Mouse (Mus musculus) midbrain, embryonic 12.5 days (tissue): Measurements from ENCODE around the gene Tinagl1. TPM values are rescaled to one million over a fixed set of nuclear protein-coding genes. Genes with fewer than 3 reads are reported as not detected.

Experiments
- ATAC-seq: fragments of 200-750 bp; cut with Nextera tagmentation; 2 replicates; pipeline ENCODE4 v1.8.0; 2017; ENCODE audit warnings: low read depth, moderate TSS enrichment, moderate library complexity; ENCODE audit not compliant: low FRiP score
- H3K27ac ChIP-seq: fragments of 300-500 bp; sonication (generic); replicated peaks from 2 replicates; pipeline ENCODE4 v1.5.1; 2016; ENCODE audit warnings: mild to moderate bottlenecking
- H3K27me3 ChIP-seq: fragments of 300-500 bp; sonication (generic); 2 replicates; pipeline ENCODE4 v1.6.1; 2016; ENCODE audit warnings: mild to moderate bottlenecking
- H3K36me3 ChIP-seq: fragments of 300-500 bp; sonication (generic); 2 replicates; pipeline ENCODE4 v1.6.1; 2016
- H3K4me1 ChIP-seq: fragments of 300-500 bp; sonication (generic); 2 replicates; pipeline ENCODE4 v1.6.1; 2016
- H3K4me2 ChIP-seq: fragments of 300-500 bp; sonication (generic); replicated peaks from 2 replicates; pipeline ENCODE4 v1.6.1; 2016; ENCODE audit warnings: mild to moderate bottlenecking, moderate library complexity
- H3K4me3 ChIP-seq: fragments of 300-500 bp; sonication (generic); 2 replicates; pipeline ENCODE4 v1.5.1; 2016; ENCODE audit warnings: mild to moderate bottlenecking
- H3K9ac ChIP-seq: fragments of 300-500 bp; sonication (generic); replicated peaks from 2 replicates; pipeline ENCODE4 v1.6.1; 2016; ENCODE audit warnings: mild to moderate bottlenecking, moderate library complexity
- H3K9me3 ChIP-seq: fragments of 300-500 bp; sonication (generic); 2 replicates; pipeline ENCODE4 v1.6.1; 2016; ENCODE audit warnings: mild to moderate bottlenecking
- WGBS: fragments of 180-500 bp; shearing (Covaris S2); methylation state at CpG from one replicate; pipeline ENCODE4 v1.1.7; 2016; 5-methylcytosine and 5-hydroxymethylcytosine counted together
- polyA plus RNA-seq: library from polyadenylated mRNA; unstranded; fragments of >200 nt; fragmentation: Nextera tagmentation; extraction: Ambion mirVana; gene quantifications from 2 replicates; pipeline ENCODE4 v1.2.1, GENCODE M21; 2016

Tinagl1 gene
- polyA plus RNA-seq, 1 experiment from 2014 or later, result 7.9 TPM

GRCm38 (mm10) chr4:130192266-130192665, 17.3 kb upstream of the Tinagl1 start:
- Histone ChIP-seq H3K9me3 (no peaks in the 10 kb centered on the region), H3K4me3 (no peak overlapping the region), H3K27ac (no peak overlapping the region), H3K4me2 (no peak overlapping the region), H3K36me3 (no peaks in the 10 kb centered on the region), H3K27me3 (0 out of 2 replicates have a peak, but pooled peaks cover 5% of the 10 kb centered on the region), H3K9ac (no peak overlapping the region), H3K4me1 (0 out of 2 replicates have a peak, but pooled peaks cover 5% of the 10 kb centered on the region)
- 73% methylated on average over 9 of the region's 9 CpGs for WGBS
- ATAC-seq, result no peak

GRCm38 (mm10) chr4:130189606-130190005, 14.7 kb upstream of the Tinagl1 start:
- Histone ChIP-seq H3K27ac (no peak overlapping the region), H3K4me1 (no peaks in the 10 kb centered on the region), H3K27me3 (0 out of 2 replicates have a peak, but pooled peaks cover 5% of the 10 kb centered on the region), H3K9me3 (no peaks in the 10 kb centered on the region), H3K4me3 (no peak overlapping the region), H3K36me3 (no peaks in the 10 kb centered on the region), H3K9ac (no peak overlapping the region), H3K4me2 (no peak overlapping the region)
- no peak for ATAC-seq
- WGBS, result 71% methylated on average over 7 of the region's 7 CpGs

GRCm38 (mm10) chr4:130188806-130189297, 13.9 kb upstream of the Tinagl1 start:
- H3K36me3 ChIP-seq, result no peaks in the 10 kb centered on the region
- 4% methylated on average over 13 of the region's 13 CpGs for WGBS
- H3K4me2 ChIP-seq, result peak overlapping the region; percentile 32
- no peak overlapping the region for H3K9ac ChIP-seq
- ATAC-seq, result peak; percentile 47; the same call in 1 of the 2 replicates
- H3K4me1 ChIP-seq, result no peaks in the 10 kb centered on the region
- H3K4me3 ChIP-seq, result no peak overlapping the region
- H3K27ac ChIP-seq, result no peak overlapping the region
- peaks cover 10% of the 10 kb centered on the region; the same call in 1 of the 2 replicates for H3K27me3 ChIP-seq
- no peaks in the 10 kb centered on the region for H3K9me3 ChIP-seq

DNA sequence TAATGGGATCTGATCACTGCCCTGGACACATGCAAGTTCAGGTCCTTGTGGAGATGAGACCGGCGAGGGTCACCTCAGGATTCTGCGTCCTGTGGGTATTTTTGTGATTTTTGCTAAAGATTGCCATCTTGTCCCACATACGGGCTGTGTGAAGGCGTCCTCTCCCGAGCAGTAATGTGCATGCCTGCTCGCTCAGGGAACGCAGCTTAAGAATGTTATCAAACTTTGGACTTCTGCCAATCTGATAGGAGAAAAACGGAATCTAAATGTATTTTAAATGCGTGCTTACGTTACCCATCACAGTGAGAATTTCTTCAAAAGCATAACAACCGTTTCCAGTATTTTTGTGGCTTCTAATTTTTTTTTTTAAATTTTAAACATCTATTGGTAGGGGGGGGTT, 12.0 kb upstream of the Tinagl1 start:
- no peak overlapping the region for H3K9ac ChIP-seq
- no peaks in the 10 kb centered on the region for H3K9me3 ChIP-seq
- H3K4me1 ChIP-seq, result no peaks in the 10 kb centered on the region
- H3K27me3 ChIP-seq, result peaks cover 11% of the 10 kb centered on the region; the same call in 1 of the 2 replicates
- H3K36me3 ChIP-seq, result no peaks in the 10 kb centered on the region
- no peak overlapping the region for H3K4me3 ChIP-seq
- no peak overlapping the region for H3K4me2 ChIP-seq
- no peak overlapping the region for H3K27ac ChIP-seq
- 89% methylated on average over 12 of the region's 12 CpGs for WGBS
- no peak for ATAC-seq

DNA sequence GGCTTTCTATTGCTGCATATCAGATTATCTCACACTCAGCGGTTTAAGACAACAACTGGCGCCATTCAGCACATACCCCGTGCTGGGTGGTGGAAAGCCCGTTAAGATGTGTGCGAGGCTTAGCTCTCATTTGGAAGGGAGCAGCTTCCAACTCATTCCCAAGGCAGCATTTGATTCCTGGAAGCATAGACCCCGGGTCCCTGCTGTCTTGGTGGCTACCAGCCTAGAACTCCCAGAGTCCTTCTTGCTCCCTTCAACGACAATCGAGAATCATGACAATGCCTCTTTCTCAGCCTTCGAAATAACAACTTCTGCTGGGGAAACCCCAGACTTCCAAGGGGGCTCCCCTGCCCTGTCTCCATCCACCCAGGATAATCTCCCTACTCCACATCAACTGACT, 11.5 kb upstream of the Tinagl1 start:
- ATAC-seq, result no peak
- H3K4me2 ChIP-seq, result no peak overlapping the region
- H3K4me1 ChIP-seq, result no peaks in the 10 kb centered on the region
- no peaks in the 10 kb centered on the region for H3K9me3 ChIP-seq
- 75% methylated on average over 9 of the region's 9 CpGs for WGBS
- H3K4me3 ChIP-seq, result no peak overlapping the region
- H3K9ac ChIP-seq, result no peak overlapping the region
- H3K36me3 ChIP-seq, result no peaks in the 10 kb centered on the region
- no peak overlapping the region for H3K27ac ChIP-seq
- peaks cover 11% of the 10 kb centered on the region; the same call in 1 of the 2 replicates for H3K27me3 ChIP-seq

DNA sequence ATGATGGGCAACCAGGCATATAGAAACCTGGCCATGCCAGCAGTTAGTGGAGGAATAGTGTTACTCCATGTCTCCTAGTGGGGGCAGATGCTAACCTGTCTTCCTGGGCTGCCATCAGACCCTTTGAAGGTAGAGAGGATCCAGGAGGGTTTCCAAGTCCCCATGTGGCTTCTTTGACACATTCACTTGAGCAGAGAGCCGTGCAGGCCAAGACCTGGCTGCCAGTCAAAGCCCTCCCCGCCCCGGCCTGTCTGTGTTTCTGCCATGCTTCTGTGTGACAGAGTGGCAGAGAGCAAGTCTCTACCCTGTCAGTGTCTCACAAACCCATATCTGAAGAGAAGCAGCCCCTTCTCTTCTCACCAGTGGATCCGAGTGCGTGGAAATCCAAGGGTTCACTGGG, 9.0 kb upstream of the Tinagl1 start:
- Histone ChIP-seq H3K36me3 (no peaks in the 10 kb centered on the region), H3K9me3 (no peaks in the 10 kb centered on the region), H3K4me2 (no peak overlapping the region), H3K9ac (no peak overlapping the region), H3K4me3 (no peak overlapping the region), H3K27me3 (peaks cover 5% of the 10 kb centered on the region; the same call in 1 of the 2 replicates), H3K4me1 (no peaks in the 10 kb centered on the region), H3K27ac (no peak overlapping the region)
- ATAC-seq, result no peak
- 89% methylated on average over 5 of the region's 5 CpGs for WGBS

- WGBS, result 72% methylated on average over 13 of the region's 13 CpGs
- Histone ChIP-seq H3K27me3 (peaks cover 5% of the 10 kb centered on the region; the same call in 1 of the 2 replicates), H3K4me2 (no peak overlapping the region), H3K27ac (no peak overlapping the region), H3K4me1 (no peaks in the 10 kb centered on the region), H3K36me3 (no peaks in the 10 kb centered on the region), H3K9ac (0 out of 2 replicates have a peak overlapping the region, but pooled peaks have one; percentile 21), H3K4me3 (no peak overlapping the region), H3K9me3 (no peaks in the 10 kb centered on the region)
- no peak for ATAC-seq
Observed at GRCm38 (mm10) chr4:130183023-130183422, 8.1 kb upstream of the Tinagl1 start.

GRCm38 (mm10) chr4:130181886-130182285, 7.0 kb upstream of the Tinagl1 start:
- Histone ChIP-seq H3K4me3 (no peak overlapping the region), H3K27ac (no peak overlapping the region), H3K27me3 (peaks cover 10% of the 10 kb centered on the region), H3K4me2 (no peak overlapping the region), H3K4me1 (no peaks in the 10 kb centered on the region), H3K36me3 (no peaks in the 10 kb centered on the region), H3K9ac (no peak overlapping the region), H3K9me3 (no peaks in the 10 kb centered on the region)
- 86% methylated on average over 4 of the region's 4 CpGs for WGBS
- ATAC-seq, result no peak

GRCm38 (mm10) chr4:130180909-130181602, 6.1 kb upstream of the Tinagl1 start:
- no peak for ATAC-seq
- WGBS, result 67% methylated on average over 7 of the region's 7 CpGs
- H3K9me3 ChIP-seq, result no peaks in the 10 kb centered on the region

DNA sequence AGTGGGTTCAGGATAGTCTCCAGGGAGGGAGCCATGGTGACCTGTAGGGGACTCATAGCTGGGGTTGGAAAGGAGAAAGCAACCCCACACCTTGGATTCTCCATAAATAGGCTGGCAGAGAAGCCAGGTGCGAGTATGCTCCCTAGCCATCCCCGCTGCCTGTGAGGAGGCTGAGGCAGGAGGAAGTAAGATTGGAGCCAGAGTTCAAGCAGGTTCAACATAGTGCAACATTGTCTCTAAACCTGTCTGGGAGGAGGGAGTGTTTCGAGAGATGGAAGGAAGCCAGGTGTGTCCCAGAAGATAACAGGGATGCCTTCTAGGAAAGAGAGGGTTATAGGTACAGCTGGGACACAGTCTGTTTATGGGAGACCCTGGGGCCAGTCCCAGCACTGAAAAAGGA, 5.0 kb upstream of the Tinagl1 start:
- no peak for ATAC-seq
- no peaks in the 10 kb centered on the region for H3K36me3 ChIP-seq
- no peak overlapping the region for H3K4me3 ChIP-seq
- no peak overlapping the region for H3K9ac ChIP-seq
- H3K27me3 ChIP-seq, result peaks cover 30% of the 10 kb centered on the region
- H3K4me1 ChIP-seq, result peaks cover 9% of the 10 kb centered on the region
- WGBS, result 90% methylated on average over 3 of the region's 3 CpGs
- H3K27ac ChIP-seq, result no peak overlapping the region
- H3K9me3 ChIP-seq, result no peaks in the 10 kb centered on the region
- no peak overlapping the region for H3K4me2 ChIP-seq

More at GRCm38 (mm10) chr4:130180909-130181602, 6.1 kb upstream of the Tinagl1 start:
- H3K4me3 ChIP-seq, result no peak overlapping the region
- H3K4me1 ChIP-seq, result no peaks in the 10 kb centered on the region
- H3K9ac ChIP-seq, result no peak overlapping the region
- no peak overlapping the region for H3K27ac ChIP-seq
- H3K27me3 ChIP-seq, result peaks cover 18% of the 10 kb centered on the region
- H3K36me3 ChIP-seq, result no peaks in the 10 kb centered on the region
- H3K4me2 ChIP-seq, result no peak overlapping the region

DNA sequence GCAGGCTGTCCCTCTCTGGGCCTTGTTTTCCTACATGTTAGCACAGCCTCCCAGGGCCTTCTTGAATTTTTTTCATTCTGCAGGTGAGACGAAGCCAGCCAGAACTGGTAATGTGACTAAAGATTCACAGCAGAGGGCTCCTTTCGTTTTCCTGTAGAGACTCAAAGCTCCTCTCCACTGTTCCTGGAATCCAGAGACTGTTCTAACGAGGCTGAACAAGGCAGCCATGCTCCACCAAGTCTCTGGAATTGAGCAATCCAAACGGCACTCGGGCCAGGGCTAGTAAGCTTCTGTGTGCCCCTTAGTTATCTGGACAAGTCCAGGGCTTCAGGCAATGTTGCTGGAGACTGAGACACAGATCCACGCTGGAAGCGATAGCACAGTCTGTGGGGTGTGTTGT, 2.6 kb upstream of the Tinagl1 start:
- Histone ChIP-seq H3K9ac (no peak overlapping the region), H3K4me1 (peaks cover 15% of the 10 kb centered on the region), H3K4me3 (no peak overlapping the region), H3K27me3 (peaks cover 47% of the 10 kb centered on the region), H3K4me2 (no peak overlapping the region), H3K36me3 (no peaks in the 10 kb centered on the region), H3K27ac (no peak overlapping the region), H3K9me3 (no peaks in the 10 kb centered on the region)
- ATAC-seq, result no peak
- WGBS, result 66% methylated on average over 7 of the region's 7 CpGs

GRCm38 (mm10) chr4:130177087-130177486, 2.2 kb upstream of the Tinagl1 start:
- WGBS, result 85% methylated on average over 4 of the region's 4 CpGs
- H3K4me1 ChIP-seq, result peaks cover 15% of the 10 kb centered on the region
- no peak overlapping the region for H3K4me3 ChIP-seq
- H3K36me3 ChIP-seq, result no peaks in the 10 kb centered on the region
- H3K9me3 ChIP-seq, result no peaks in the 10 kb centered on the region
- ATAC-seq, result no peak
- peaks cover 47% of the 10 kb centered on the region for H3K27me3 ChIP-seq
- no peak overlapping the region for H3K9ac ChIP-seq
- no peak overlapping the region for H3K4me2 ChIP-seq
- no peak overlapping the region for H3K27ac ChIP-seq
